Mouse (Mus musculus): Measurements from ENCODE around the gene Prss1.
A peak's percentile ranks its signal among the peaks of the same experiment; 100 is the strongest.
"Not testable (repeated sequence)": the region's sequence is repeated elsewhere in the genome, so short reads cannot be mapped to it uniquely, and the experiment has no call there.

Gene Prss1

DNA sequence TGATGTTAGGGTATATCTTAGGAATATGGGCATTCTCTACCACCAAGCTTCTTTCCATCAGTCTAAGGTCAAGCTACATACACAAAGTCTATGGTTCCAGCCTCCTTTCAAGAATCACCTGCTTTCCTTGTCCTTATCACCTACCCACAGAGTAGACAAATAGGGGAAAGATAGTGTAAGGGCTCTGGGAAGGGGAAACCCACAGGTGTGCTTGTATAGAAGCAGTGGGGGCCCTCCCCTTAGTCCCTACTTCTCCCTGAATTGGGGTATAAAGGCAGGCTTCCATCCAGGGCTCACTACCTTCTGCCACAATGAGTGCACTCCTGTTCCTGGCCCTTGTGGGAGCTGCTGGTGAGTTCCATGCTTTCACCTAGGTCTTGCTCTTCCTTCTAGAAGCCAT, at the start of gene Prss1:
Gene Prss1 (plus strand): TSS at position 301 of the 400 bp plus-strand sequence.
- DNase-seq = not testable (repeated sequence)

- DNase-seq = not testable (repeated sequence)
Observed at GRCm38 (mm10) chr6:41442261-41442660, 16.5 kb upstream of the Prss1 start.

DNA sequence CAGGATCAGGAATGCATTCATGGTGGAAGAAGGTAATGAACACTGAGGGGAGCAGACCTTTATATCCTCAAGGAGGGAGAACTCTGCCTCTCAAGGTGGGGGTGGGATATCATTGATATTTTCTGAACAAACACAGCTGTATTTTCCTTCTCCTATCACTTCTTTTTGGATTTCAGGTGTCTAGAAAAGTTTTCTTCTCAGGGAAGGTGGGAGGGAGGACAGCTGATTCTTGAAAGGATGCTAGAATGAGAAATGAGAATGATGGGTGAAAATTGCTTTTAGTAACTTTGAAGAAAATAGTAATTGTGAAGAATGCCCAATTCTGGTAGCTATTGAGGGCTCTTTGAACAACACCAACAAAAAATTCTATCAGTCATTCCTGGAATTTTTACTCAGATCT, 12.7 kb upstream of the Prss1 start, which contains the start of gene Gm10334:
Gene Gm10334 (minus strand): TSS at position 101 of the 400 bp plus-strand sequence.
- DNase-seq = not testable (repeated sequence)

DNA sequence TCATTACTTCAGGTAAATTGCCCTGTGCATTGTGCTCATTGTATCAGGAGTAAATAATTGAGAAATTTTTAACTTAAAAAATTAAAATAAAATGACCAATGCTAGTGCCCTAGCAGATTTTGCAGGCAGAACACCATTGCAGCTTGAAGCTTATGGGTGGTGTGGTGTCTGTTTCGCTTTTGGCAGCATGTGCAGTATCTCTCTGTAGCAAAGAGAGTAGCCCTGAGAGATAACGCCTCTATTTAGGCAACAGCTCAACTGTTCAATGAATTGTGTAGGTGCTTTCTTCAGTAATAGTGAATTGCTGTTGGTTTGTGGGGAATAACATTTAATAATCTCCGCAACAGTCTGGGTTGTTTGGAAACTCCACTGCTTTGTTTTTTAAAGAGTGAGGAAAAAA, 40.6 kb downstream of the Prss1 start:
- DNase-seq = no peak

GRCm38 (mm10) chr6:41504915-41505314, 46.2 kb downstream of the Prss1 start:
- DNase-seq = no peak

- DNase-seq = peak; percentile 53
Observed at GRCm38 (mm10) chr6:41505323-41505722, 46.6 kb downstream of the Prss1 start.

Data from heart, adult 11 months (tissue).